Mouse (Mus musculus): ENCODE data around the gene Nom1. TPM values are rescaled to one million over a fixed set of nuclear protein-coding genes. Genes with fewer than 3 reads are reported as not detected.
A peak's percentile ranks its signal among the peaks of the same experiment; 100 is the strongest.
"Not testable (repeated sequence)": the region's sequence is repeated elsewhere in the genome, so short reads cannot be mapped to it uniquely, and the experiment has no call there.

Gene Nom1
- polyA plus RNA-seq, 1 experiment from 2014 or later = 38.1 TPM

DNA sequence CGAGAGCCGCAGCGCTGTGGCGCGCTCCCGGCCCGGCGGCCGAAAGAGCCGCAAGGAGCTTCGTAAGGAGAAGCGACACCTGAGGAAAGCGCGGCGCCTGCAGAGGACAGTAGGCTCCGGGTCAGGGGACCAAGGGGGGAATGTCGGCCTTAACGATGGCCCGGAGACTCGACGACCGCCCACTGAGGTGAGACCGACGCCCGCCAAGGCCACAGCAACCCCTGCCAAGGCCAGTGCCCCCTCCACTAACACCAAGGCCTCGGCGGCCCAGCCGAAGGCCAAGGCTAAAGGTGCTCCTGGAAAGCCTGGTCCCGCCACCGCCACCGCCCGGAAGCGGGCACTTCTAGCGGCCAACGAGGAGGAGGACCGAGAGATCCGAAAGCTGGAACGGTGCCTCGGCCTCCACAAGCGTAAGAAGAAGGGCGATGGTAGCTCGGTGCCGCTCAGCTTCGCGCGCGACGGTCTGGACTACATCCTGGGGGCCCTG lies 451 bp downstream of the Nom1 start:
- ATAC-seq (replicated peaks; ENCODE audit: low FRiP score) (peak; percentile 56), DNase-seq (ENCODE audit: low spot score) (peak; percentile 44)
- H3K9ac ChIP-seq (ENCODE audit: low read depth, low read length) = peak overlapping the region; percentile 94
- H3K9me3 ChIP-seq (ENCODE audit: control insufficient read depth, low read length) = no peaks in the 10 kb centered on the region
- H3K4me3 ChIP-seq (ENCODE audit: low read depth, low read length) = peak overlapping the region; percentile 92
- H3K27me3 ChIP-seq (replicated peaks; ENCODE audit: control insufficient read depth, insufficient read depth, low read length) = no peaks in the 10 kb centered on the region
- peak overlapping the region; percentile 65 for H3K27ac ChIP-seq (ENCODE audit: low read depth, low read length)
- peak overlapping the region; percentile 74 for H3K4me2 ChIP-seq
- H3K4me1 ChIP-seq (replicated peaks; ENCODE audit: control insufficient read depth, insufficient read depth, low read length) = peaks cover 13% of the 10 kb centered on the region
- WGBS = 1% methylated on average over 48 of the region's 48 CpGs
- peaks cover 18% of the 10 kb centered on the region for H3K36me3 ChIP-seq (ENCODE audit: control insufficient read depth, insufficient read depth, low read length)

- ATAC-seq (replicated peaks; ENCODE audit: low FRiP score) = no peak
- H3K4me1 ChIP-seq (replicated peaks; ENCODE audit: control insufficient read depth, insufficient read depth, low read length) = peaks cover 13% of the 10 kb centered on the region
- DNase-seq (ENCODE audit: low spot score) = no peak
- H3K27me3 ChIP-seq (replicated peaks; ENCODE audit: control insufficient read depth, insufficient read depth, low read length) = no peaks in the 10 kb centered on the region
- H3K27ac ChIP-seq (ENCODE audit: low read depth, low read length) = no peak overlapping the region
- peak overlapping the region; percentile 94 for H3K9ac ChIP-seq (ENCODE audit: low read depth, low read length)
- H3K4me3 ChIP-seq (ENCODE audit: low read depth, low read length) = peak overlapping the region; percentile 92
- H3K36me3 ChIP-seq (ENCODE audit: control insufficient read depth, insufficient read depth, low read length) = peaks cover 22% of the 10 kb centered on the region
- no peaks in the 10 kb centered on the region for H3K9me3 ChIP-seq (ENCODE audit: control insufficient read depth, low read length)
- 33% methylated on average over 8 of the region's 8 CpGs for WGBS
- peak overlapping the region; percentile 74 for H3K4me2 ChIP-seq
Observed at GRCm38 (mm10) chr5:29435491-29435890, 1.0 kb downstream of the Nom1 start.

- Histone ChIP-seq H3K4me3 (ENCODE audit: low read depth, low read length) (peak overlapping the region; percentile 92; the same call in 1 of the 2 replicates), H3K4me1 (replicated peaks; ENCODE audit: control insufficient read depth, insufficient read depth, low read length) (peaks cover 13% of the 10 kb centered on the region), H3K4me2 (peak overlapping the region; percentile 74; the same call in 1 of the 2 replicates), H3K36me3 (ENCODE audit: control insufficient read depth, insufficient read depth, low read length) (peaks cover 33% of the 10 kb centered on the region)
- not testable (repeated sequence) for H3K9me3 ChIP-seq (ENCODE audit: control insufficient read depth, low read length); H3K27ac ChIP-seq (ENCODE audit: low read depth, low read length); ATAC-seq (replicated peaks; ENCODE audit: low FRiP score); H3K27me3 ChIP-seq (replicated peaks; ENCODE audit: control insufficient read depth, insufficient read depth, low read length); H3K9ac ChIP-seq (ENCODE audit: low read depth, low read length); DNase-seq (ENCODE audit: low spot score)
- 82% methylated on average over 6 of the region's 6 CpGs for WGBS
Observed at GRCm38 (mm10) chr5:29436728-29437127, 2.3 kb downstream of the Nom1 start.

DNA sequence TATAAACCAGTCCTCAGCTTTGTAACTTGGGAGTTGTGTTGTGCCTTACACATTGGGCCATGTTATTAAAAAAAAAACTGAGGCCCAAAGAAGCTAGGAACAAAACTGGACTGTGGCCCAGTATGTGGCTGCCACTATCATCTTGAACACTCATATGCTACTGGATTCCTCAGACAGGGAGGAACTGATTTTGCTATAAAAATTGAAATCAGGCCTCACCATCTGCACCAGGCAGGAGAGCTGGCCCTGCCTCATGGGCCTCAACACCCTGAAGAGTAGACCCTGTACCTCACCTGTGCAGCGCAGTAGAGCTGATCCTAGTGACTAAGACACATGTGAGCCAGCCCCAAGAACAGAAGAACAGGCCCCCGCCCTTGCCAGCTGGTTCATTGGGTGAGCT lies 10.8 kb downstream of the Nom1 start:
- Histone ChIP-seq H3K9ac (ENCODE audit: low read depth, low read length) (no peak overlapping the region), H3K4me1 (replicated peaks; ENCODE audit: control insufficient read depth, insufficient read depth, low read length) (no peaks in the 10 kb centered on the region), H3K36me3 (ENCODE audit: control insufficient read depth, insufficient read depth, low read length) (peaks cover 67% of the 10 kb centered on the region), H3K4me2 (no peak overlapping the region), H3K9me3 (ENCODE audit: control insufficient read depth, low read length) (no peaks in the 10 kb centered on the region), H3K27me3 (replicated peaks; ENCODE audit: control insufficient read depth, insufficient read depth, low read length) (no peaks in the 10 kb centered on the region), H3K27ac (ENCODE audit: low read depth, low read length) (no peak overlapping the region), H3K4me3 (ENCODE audit: low read depth, low read length) (no peak overlapping the region)
- ATAC-seq (replicated peaks; ENCODE audit: low FRiP score) = no peak; the same call in 1 of the 2 replicates
- DNase-seq (ENCODE audit: low spot score) = no peak
- 91% methylated on average over 2 of the region's 2 CpGs for WGBS

- H3K27me3 ChIP-seq (replicated peaks; ENCODE audit: control insufficient read depth, insufficient read depth, low read length) = no peaks in the 10 kb centered on the region
- no peaks in the 10 kb centered on the region for H3K9me3 ChIP-seq (ENCODE audit: control insufficient read depth, low read length)
- H3K36me3 ChIP-seq (ENCODE audit: control insufficient read depth, insufficient read depth, low read length) = peaks cover 35% of the 10 kb centered on the region
- no peak overlapping the region for H3K4me2 ChIP-seq
- H3K4me3 ChIP-seq (ENCODE audit: low read depth, low read length) = no peak overlapping the region
- H3K27ac ChIP-seq (ENCODE audit: low read depth, low read length) = no peak overlapping the region
- 77% methylated on average over 4 of the region's 4 CpGs for WGBS
- no peak overlapping the region for H3K9ac ChIP-seq (ENCODE audit: low read depth, low read length)
- DNase-seq (ENCODE audit: low spot score) = no peak
- ATAC-seq (replicated peaks; ENCODE audit: low FRiP score) = no peak
- H3K4me1 ChIP-seq (replicated peaks; ENCODE audit: control insufficient read depth, insufficient read depth, low read length) = no peaks in the 10 kb centered on the region
Observed at GRCm38 (mm10) chr5:29452352-29452751, 17.9 kb downstream of the Nom1 start.

- Histone ChIP-seq H3K4me2 (no peak overlapping the region), H3K27ac (ENCODE audit: low read depth, low read length) (no peak overlapping the region), H3K4me1 (replicated peaks; ENCODE audit: control insufficient read depth, insufficient read depth, low read length) (no peaks in the 10 kb centered on the region), H3K9ac (ENCODE audit: low read depth, low read length) (no peak overlapping the region), H3K27me3 (replicated peaks; ENCODE audit: control insufficient read depth, insufficient read depth, low read length) (no peaks in the 10 kb centered on the region), H3K4me3 (ENCODE audit: low read depth, low read length) (no peak overlapping the region), H3K36me3 (ENCODE audit: control insufficient read depth, insufficient read depth, low read length) (peaks cover 12% of the 10 kb centered on the region; the same call in 1 of the 2 replicates), H3K9me3 (ENCODE audit: control insufficient read depth, low read length) (no peaks in the 10 kb centered on the region)
- no peak for ATAC-seq (replicated peaks; ENCODE audit: low FRiP score)
- WGBS = 78% methylated on average over 5 of the region's 5 CpGs
- DNase-seq (ENCODE audit: low spot score) = no peak
Observed at GRCm38 (mm10) chr5:29456895-29457656, 22.6 kb downstream of the Nom1 start.

- H3K4me2 ChIP-seq = no peak overlapping the region
- no peak overlapping the region for H3K27ac ChIP-seq (ENCODE audit: low read depth, low read length)
- 74% methylated on average over 9 of the region's 9 CpGs for WGBS
- H3K36me3 ChIP-seq (ENCODE audit: control insufficient read depth, insufficient read depth, low read length) = no peaks in the 10 kb centered on the region
- H3K9ac ChIP-seq (ENCODE audit: low read depth, low read length) = no peak overlapping the region
- no peak for ATAC-seq (replicated peaks; ENCODE audit: low FRiP score)
- H3K9me3 ChIP-seq (ENCODE audit: control insufficient read depth, low read length) = no peaks in the 10 kb centered on the region
- no peak for DNase-seq (ENCODE audit: low spot score)
- H3K27me3 ChIP-seq (replicated peaks; ENCODE audit: control insufficient read depth, insufficient read depth, low read length) = peaks cover 23% of the 10 kb centered on the region
- H3K4me1 ChIP-seq (replicated peaks; ENCODE audit: control insufficient read depth, insufficient read depth, low read length) = peaks cover 2% of the 10 kb centered on the region; the same call in 1 of the 2 replicates
- no peak overlapping the region for H3K4me3 ChIP-seq (ENCODE audit: low read depth, low read length)
Observed at GRCm38 (mm10) chr5:29462943-29463686, 28.7 kb downstream of the Nom1 start.

DNA sequence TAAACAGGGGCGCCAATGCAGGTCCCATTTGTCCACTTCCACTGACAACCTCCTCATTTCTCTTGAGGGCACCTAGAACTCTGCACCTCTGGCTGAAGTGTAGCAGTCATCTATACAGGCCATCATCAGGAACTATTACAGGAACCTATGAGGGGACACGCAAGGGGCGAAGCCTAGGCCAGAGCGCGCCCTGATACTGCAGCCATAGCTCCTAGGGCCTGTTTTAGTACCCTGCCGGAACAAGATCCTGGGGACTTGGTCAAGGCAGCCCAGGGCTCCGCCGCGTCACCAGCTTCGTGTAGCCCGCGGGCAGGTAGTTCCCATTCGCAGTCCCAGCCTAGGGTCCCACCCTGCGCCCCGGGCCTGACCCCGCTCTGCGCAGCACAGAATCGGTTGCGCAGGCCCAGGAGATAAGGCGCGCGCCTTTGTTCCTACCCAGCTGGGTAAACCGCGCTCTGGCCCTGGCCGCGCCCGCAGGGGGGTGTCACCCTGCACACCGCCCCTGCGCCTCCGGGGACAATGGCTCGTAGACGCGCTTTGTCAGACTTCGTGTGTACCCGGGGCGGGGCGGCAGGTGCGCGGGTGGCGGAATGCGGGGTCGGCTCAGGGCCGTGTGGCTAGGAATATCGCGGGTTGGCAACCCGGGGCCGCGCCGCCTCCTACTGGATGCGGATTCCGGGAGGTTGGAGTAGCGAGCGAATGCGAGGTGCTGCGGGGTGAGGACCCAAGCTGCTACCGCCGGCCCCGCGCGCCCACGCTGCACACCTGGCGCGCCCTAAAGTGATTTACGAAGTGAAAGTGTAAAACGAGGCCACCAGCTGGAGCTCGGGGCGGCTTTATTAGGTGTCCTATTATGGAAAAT lies 33.3 kb downstream of the Nom1 start:
- H3K36me3 ChIP-seq (ENCODE audit: control insufficient read depth, insufficient read depth, low read length) = no peaks in the 10 kb centered on the region
- H3K4me2 ChIP-seq = peak overlapping the region; percentile 76
- DNase-seq (ENCODE audit: low spot score) (no peak), ATAC-seq (replicated peaks; ENCODE audit: low FRiP score) (0 out of 2 replicates have a peak, but pooled peaks have one; percentile 45)
- WGBS = 4% methylated on average over 66 of the region's 67 CpGs
- no peak overlapping the region for H3K27ac ChIP-seq (ENCODE audit: low read depth, low read length)
- peak overlapping the region; percentile 56 for H3K4me3 ChIP-seq (ENCODE audit: low read depth, low read length)
- H3K4me1 ChIP-seq (replicated peaks; ENCODE audit: control insufficient read depth, insufficient read depth, low read length) = peaks cover 6% of the 10 kb centered on the region; the same call in 1 of the 2 replicates
- H3K9me3 ChIP-seq (ENCODE audit: control insufficient read depth, low read length) = no peaks in the 10 kb centered on the region
- no peak overlapping the region for H3K9ac ChIP-seq (ENCODE audit: low read depth, low read length)
- peaks cover 69% of the 10 kb centered on the region for H3K27me3 ChIP-seq (replicated peaks; ENCODE audit: control insufficient read depth, insufficient read depth, low read length)

Measured in liver, embryonic 11.5 days (tissue).